Mouse (Mus musculus) ovary, postnatal 36 days (tissue): ENCODE results near the gene Polr2b.

Experiments used
- DNase-seq: peaks from one replicate; pipeline ENCODE4 v3.0.0; 2022; ENCODE audit warnings: low spot score, mixed read lengths

Polr2b gene

GRCm38 (mm10) chr5:77364443-77365038 lies 54.6 kb downstream of the Polr2b start:
- no peak for DNase-seq

- DNase-seq, result no peak
Measured at GRCm38 (mm10) chr5:77366313-77366712, 56.4 kb downstream of the Polr2b start.

DNA sequence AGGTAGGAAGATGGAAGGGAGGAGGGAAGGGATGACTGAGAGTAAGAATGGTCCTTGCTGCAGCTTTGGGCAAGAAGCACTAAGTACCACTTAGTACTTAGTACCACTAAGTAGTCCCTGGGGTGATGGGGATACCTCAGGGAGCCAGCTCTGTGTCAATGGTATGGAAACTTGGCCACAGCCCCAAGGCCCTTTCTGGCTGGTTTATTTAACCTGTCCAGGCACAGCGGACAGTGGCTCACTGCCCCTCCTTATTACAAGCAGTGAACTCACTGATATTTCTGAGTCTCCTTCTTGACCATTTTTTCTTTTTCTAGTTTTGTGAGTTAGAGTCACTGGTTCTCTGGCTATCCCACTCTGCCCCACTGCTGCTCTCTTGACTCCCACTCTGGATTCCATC lies 57.2 kb downstream of the Polr2b start:
- DNase-seq, result no peak

GRCm38 (mm10) chr5:77367682-77368081 lies 57.7 kb downstream of the Polr2b start:
- DNase-seq, result no peak

DNA sequence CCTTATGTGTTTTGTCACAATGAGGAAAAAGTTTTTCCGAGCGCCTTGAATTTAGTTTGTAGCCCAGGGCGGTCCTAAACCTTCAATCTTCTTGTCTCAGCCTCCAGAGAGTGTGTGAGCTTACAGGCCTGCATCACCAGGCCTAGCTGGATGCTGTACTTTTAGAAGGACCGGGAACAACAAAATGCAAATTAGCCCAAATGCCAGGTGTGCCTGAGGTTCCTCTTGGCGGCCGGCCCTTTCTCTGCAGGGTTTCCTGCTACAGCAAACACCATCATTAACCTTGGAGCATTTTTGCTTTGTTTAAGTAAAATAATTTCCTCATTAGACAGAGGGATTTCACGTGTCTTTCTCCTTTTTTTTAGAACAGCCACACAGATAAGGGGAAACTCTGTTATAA lies 58.2 kb downstream of the Polr2b start:
- DNase-seq, result no peak

GRCm38 (mm10) chr5:77369394-77369793 lies 59.4 kb downstream of the Polr2b start:
- no peak for DNase-seq

DNA sequence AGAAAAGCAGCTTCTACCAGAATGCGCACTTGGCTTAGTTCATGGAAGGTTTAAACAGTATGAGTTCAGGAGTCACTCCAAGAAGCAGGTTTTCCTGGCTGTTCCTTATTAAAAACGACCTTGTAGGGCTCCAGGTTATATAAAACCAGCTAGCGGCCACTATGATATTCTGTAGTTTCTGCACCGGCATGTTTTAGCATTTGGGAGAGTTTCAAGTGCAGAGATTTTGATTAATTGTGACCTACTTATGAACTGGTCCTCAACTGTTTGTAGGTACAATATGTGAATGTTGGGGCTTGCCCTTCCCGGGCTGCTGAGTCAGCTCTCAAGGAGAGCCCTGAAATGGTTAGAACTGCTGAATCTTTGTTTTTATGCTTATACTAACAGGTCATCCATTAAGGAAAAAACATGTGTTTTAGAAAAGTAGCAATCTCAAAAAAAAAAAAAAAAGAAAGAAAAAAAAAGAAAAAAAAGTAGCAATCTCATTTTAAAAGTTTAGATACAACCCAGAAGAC lies 60.5 kb downstream of the Polr2b start:
- no peak for DNase-seq

DNA sequence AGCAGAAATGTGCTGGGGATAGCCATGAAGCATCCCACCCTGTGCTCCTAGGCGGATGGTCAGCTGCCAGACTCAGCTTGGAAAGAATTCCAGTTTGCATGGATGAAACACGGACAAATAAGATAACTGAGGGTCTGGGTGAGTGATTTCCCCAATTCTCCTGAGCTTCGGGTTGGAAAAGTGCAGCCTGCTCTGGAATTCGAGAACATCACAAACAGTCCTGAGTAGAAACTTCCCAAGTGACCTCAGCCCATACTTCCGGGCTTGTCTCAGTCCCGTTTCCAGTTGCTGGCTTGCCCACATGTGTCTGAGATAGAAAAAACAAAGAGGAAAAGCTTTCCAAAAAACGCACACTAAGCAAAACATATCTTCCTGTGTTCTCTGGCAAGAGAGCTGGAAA lies 62.3 kb downstream of the Polr2b start:
- DNase-seq, result no peak

GRCm38 (mm10) chr5:77372778-77373177 lies 62.8 kb downstream of the Polr2b start:
- DNase-seq, result no peak

DNA sequence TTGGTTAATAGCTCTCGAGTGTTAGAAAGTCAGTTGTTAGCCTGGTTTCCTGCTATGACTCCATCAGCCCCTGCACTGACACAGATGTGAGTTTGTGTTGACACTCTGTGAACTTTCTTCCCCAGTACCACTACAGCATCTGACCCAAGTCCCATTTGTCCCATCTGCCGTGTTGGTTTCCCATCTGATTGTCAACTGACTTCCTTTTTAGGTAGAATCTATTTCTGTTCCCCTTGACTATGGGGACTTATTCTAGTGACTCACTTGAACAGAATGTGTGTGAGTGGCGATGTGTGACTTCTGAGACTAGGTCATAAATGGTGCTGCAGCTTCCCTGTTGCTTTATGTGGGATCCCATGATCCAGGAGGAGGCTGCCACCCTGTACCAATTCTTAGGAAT lies 65.0 kb downstream of the Polr2b start:
- no peak for DNase-seq

DNA sequence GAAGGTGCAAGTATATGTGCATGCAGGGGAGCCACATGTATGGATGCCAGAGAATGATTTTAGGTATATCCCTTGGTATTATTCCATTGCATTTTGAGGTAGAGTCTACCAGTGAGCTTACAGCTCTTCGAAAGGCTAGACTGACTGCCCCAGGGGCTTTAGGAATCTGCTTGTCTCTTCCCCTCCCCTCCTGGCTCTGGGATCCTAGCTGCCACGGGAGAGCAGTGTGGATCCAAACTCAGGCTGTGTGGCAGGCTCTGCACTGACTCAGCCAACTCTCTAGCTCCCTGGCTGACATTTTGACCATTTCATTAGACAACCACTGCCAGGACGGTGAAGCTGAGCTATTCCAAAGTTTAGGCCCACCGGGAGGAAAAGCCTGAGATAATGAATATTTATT lies 65.6 kb downstream of the Polr2b start:
- DNase-seq, result no peak

DNA sequence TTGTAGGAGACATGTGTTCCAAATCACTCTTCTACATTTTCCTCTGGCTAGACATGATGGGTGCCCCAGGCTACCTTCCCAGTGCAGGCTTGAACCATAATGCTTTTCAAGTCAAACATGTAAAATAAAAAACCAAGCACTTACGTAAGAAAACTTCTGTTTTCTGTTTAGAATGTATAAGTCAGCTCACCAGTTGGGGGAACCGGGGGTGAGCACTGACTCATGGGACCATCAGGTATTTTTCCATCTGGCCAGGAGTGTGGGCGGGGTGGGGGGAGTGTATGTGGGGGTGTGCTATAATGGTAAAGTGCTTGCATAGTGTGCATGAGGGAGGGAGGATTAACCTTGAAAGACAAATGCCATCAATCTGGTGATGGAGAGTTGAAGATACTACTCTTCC lies 68.1 kb downstream of the Polr2b start:
- no peak for DNase-seq

- DNase-seq, result no peak
Measured at GRCm38 (mm10) chr5:77379434-77380135, 69.6 kb downstream of the Polr2b start.

GRCm38 (mm10) chr5:77380321-77380901 lies 70.5 kb downstream of the Polr2b start:
- no peak for DNase-seq

DNA sequence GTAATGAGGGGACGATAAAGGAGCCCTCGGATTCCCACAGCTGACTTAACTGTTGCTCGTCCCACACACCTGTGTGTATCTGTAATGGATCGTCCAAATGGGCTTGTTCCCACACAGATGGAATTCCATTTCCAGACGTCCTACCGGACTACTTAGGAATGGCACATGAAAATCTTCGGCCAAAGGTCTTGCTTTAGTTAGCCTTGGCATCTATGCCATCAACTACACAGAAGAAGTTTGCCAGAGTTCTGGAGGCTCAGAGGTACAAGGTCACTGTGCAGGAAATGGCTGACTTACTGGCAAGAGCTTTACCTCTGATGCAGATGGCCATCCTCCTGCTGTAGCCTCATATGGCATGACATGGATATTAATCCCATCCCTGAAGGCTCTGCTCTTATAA lies 71.3 kb downstream of the Polr2b start:
- no peak for DNase-seq

GRCm38 (mm10) chr5:77381686-77382085 lies 71.7 kb downstream of the Polr2b start:
- DNase-seq, result no peak

- no peak for DNase-seq
Measured at GRCm38 (mm10) chr5:77383799-77384554, 74.0 kb downstream of the Polr2b start.

GRCm38 (mm10) chr5:77384724-77385123 lies 74.8 kb downstream of the Polr2b start:
- no peak for DNase-seq

DNA sequence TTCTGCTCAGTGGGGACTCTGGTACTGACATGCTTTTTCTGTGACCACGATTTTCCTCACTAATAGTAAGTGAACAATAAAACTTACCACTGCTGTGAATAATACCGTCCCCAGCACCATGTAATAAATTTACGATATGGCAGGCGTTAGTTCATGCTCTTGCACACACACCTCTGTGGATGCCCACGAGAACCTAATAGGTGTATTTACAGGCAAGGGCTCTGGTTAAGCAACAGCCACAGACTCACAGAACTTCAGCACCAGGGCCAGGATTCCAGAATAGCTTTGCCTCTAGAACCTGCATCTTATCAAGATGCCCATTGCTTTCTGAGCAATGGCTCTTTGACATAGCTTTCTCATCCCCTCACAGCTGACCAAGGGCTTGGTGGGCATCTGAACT lies 75.3 kb downstream of the Polr2b start:
- no peak for DNase-seq

- DNase-seq, result no peak
Measured at GRCm38 (mm10) chr5:77385900-77386595, 76.1 kb downstream of the Polr2b start.

DNA sequence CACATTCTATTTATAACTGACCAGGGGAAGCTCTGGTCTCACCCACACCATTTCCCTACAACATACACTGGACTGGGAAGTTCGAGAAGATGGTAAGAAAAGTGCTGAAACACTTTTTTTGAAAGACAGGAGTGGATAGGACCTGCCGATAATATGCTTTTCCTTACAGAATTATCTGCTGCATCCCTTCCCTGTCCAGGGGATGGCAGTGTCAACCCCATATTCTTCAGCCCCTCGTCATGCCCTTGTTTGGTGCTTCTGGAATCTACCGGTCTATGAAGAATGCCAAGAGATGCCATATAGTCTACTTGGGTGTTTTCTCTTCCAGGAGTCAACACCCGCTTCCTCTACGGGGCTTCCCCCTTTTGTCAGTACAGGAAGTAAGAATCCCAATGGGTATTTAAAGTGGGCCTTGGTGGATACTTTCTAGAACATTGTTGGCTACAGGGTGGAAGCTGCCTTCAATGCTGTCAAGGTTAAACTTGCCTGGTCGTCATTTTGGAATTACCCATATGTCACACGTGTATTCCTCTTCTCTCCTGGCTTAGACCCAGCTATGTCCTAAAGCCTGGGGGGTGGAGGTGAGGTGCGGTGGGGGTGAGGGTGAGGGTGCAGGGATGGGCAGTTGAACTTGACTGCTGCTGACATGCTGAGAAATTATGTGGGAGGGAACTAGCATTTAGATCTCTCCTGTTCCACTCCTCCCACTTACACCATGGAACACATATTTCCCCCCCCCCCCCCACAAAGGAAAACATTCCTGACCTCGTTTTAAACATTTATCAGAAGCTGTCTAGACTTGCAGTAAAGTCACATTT lies 76.9 kb downstream of the Polr2b start:
- no peak for DNase-seq
